Mouse (Mus musculus) embryonic fibroblast, embryonic 13.5 days (primary cell): Measurements from ENCODE around the gene Npy. TPM values are rescaled to one million over a fixed set of nuclear protein-coding genes. Genes with fewer than 3 reads are reported as not detected.
A peak's percentile ranks its signal among the peaks of the same experiment; 100 is the strongest.

Experiments
- H3K27ac ChIP-seq: 2 replicates; pipeline ENCODE4 v1.5.1; 2012; ENCODE audit warnings: low read length, control low read depth, inconsistent platforms; ENCODE audit not compliant: insufficient read depth
- H3K4me1 ChIP-seq: 2 replicates; pipeline ENCODE4 v1.6.1; 2011; ENCODE audit warnings: low read length; ENCODE audit not compliant: control insufficient read depth, insufficient read depth
- H3K4me3 ChIP-seq: 2 replicates; pipeline ENCODE4 v1.5.1; 2011; ENCODE audit warnings: mild to moderate bottlenecking, control low read depth, low read length; ENCODE audit not compliant: insufficient read depth
- CTCF ChIP-seq: IDR thresholded peaks from 2 replicates; pipeline ENCODE4 v1.5.1; 2011; ENCODE audit warnings: mild to moderate bottlenecking, control low read depth, low read length, moderate library complexity, borderline replicate concordance; ENCODE audit not compliant: insufficient read depth
- POLR2A ChIP-seq: IDR thresholded peaks from 2 replicates; pipeline ENCODE4 v1.6.1; 2011; ENCODE audit warnings: low read depth, mild to moderate bottlenecking, control low read depth, low read length, moderate library complexity
- polyA plus RNA-seq: library from polyadenylated mRNA; stranded (reverse); fragments of >200 nt; gene quantifications from 2 replicates; pipeline ENCODE4 v1.2.4, GENCODE M21; 2011; ENCODE audit warnings: low read depth; ENCODE audit not compliant: missing spikeins, insufficient read length

Npy gene
- polyA plus RNA-seq, result 1.3 TPM in 1 of 2 replicates, not detected in the other

GRCm38 (mm10) chr6:49821961-49822870 lies at the start of gene Npy:
TSS of gene Npy (plus strand) at chr6:49822710.
- no peak within 1 kb of the TSS for H3K27ac ChIP-seq

GRCm38 (mm10) chr6:49775006-49775405 lies 47.5 kb upstream of the Npy start:
- Histone ChIP-seq H3K27ac (no peak overlapping the region), H3K4me1 (no peaks in the 10 kb centered on the region), H3K4me3 (no peak overlapping the region)
- TF ChIP-seq POLR2A, result no peak
- TF ChIP-seq CTCF, result no peak

More at GRCm38 (mm10) chr6:49821961-49822870, at the start of gene Npy:
- TF ChIP-seq CTCF, result no peak
- no peak for TF ChIP-seq POLR2A
- Histone ChIP-seq H3K4me3 (peak within 1 kb of the TSS; percentile 18), H3K4me1 (no peaks in the 10 kb centered on the region)

- Histone ChIP-seq H3K27ac (no peak overlapping the region), H3K4me1 (peaks cover 2% of the 10 kb centered on the region; the same call in 1 of the 2 replicates), H3K4me3 (no peak overlapping the region)
- TF ChIP-seq CTCF, result no peak
Measured at GRCm38 (mm10) chr6:49778109-49778508, 44.4 kb upstream of the Npy start.

- TF ChIP-seq CTCF, result no peak
- no peak for TF ChIP-seq POLR2A
- H3K4me1 ChIP-seq, result peaks cover 2% of the 10 kb centered on the region; the same call in 1 of the 2 replicates
- H3K27ac ChIP-seq, result no peak overlapping the region
- H3K4me3 ChIP-seq, result no peak overlapping the region
Measured at GRCm38 (mm10) chr6:49778729-49779128, 43.8 kb upstream of the Npy start.

GRCm38 (mm10) chr6:49779606-49780005 lies 42.9 kb upstream of the Npy start:
- no peak overlapping the region for H3K27ac ChIP-seq
- H3K4me1 ChIP-seq, result peaks cover 2% of the 10 kb centered on the region; the same call in 1 of the 2 replicates
- TF ChIP-seq POLR2A, result no peak
- H3K4me3 ChIP-seq, result no peak overlapping the region

GRCm38 (mm10) chr6:49780846-49781400 lies 41.6 kb upstream of the Npy start:
- Histone ChIP-seq H3K27ac (no peak overlapping the region), H3K4me3 (no peak overlapping the region), H3K4me1 (peaks cover 2% of the 10 kb centered on the region; the same call in 1 of the 2 replicates)
- TF ChIP-seq POLR2A (no peak), CTCF (no peak)

- TF ChIP-seq POLR2A (no peak), CTCF (no peak)
- Histone ChIP-seq H3K27ac (no peak overlapping the region), H3K4me1 (peaks cover 2% of the 10 kb centered on the region; the same call in 1 of the 2 replicates), H3K4me3 (no peak overlapping the region)
Measured at GRCm38 (mm10) chr6:49781852-49782251, 40.7 kb upstream of the Npy start.

GRCm38 (mm10) chr6:49782679-49783078 lies 39.8 kb upstream of the Npy start:
- Histone ChIP-seq H3K4me1 (peaks cover 2% of the 10 kb centered on the region; the same call in 1 of the 2 replicates), H3K27ac (no peak overlapping the region), H3K4me3 (no peak overlapping the region)
- TF ChIP-seq POLR2A (no peak), CTCF (no peak)

GRCm38 (mm10) chr6:49792524-49792923 lies 30.0 kb upstream of the Npy start:
- H3K27ac ChIP-seq, result no peak overlapping the region
- TF ChIP-seq CTCF (no peak), POLR2A (no peak)

GRCm38 (mm10) chr6:49804105-49804504 lies 18.4 kb upstream of the Npy start:
- TF ChIP-seq CTCF (no peak), POLR2A (no peak)

More at GRCm38 (mm10) chr6:49792524-49792923, 30.0 kb upstream of the Npy start:
- no peak overlapping the region for H3K4me3 ChIP-seq
- H3K4me1 ChIP-seq, result no peaks in the 10 kb centered on the region

More at GRCm38 (mm10) chr6:49804105-49804504, 18.4 kb upstream of the Npy start:
- Histone ChIP-seq H3K4me1 (no peaks in the 10 kb centered on the region), H3K27ac (no peak overlapping the region), H3K4me3 (no peak overlapping the region)
